ENCODE assay signal across 8 mouse cellular contexts in genomic region chr17:12205015-12205693, GRCm38 (mm10).
A peak's percentile ranks its signal among the peaks of the same experiment; 100 is the strongest.
DNase-seq lines count a peak whose midpoint lies in the region; ATAC-seq lines count a peak whose summit lies in the region.

No protein-coding gene starts in this region.

- ATAC-seq in cerebellum, adult (ENCODE audit: insufficient number of reproducible peaks, low FRiP score, low TSS enrichment), result peak; percentile 37; the same call in 1 of the 2 replicates

- DNase-seq in cerebellum, adult 18-20 months, result no peak
- DNase-seq in spleen, adult 12 weeks (ENCODE audit: low spot score), result peak; percentile 78
- no peak for DNase-seq in spleen, adult 18-20 months
- DNase-seq in liver, result peak; percentile 95
- no peak for DNase-seq in urinary bladder, postnatal 25 days (ENCODE audit: low spot score)
- no peak for DNase-seq in layer of hippocampus, postnatal 10 days (ENCODE audit: low spot score in 2 of 2)
- DNase-seq in frontal cortex, postnatal 36 days (ENCODE audit: low spot score in 2 of 2), result no peak

Comparison
In these comparisons a context has a peak if more than half of its experiments do, and no peak if none do; other contexts are left out.
1. DNase-seq: peak in spleen, adult 12 weeks (single experiment) and liver (single experiment); none in cerebellum, adult 18-20 months (0 of 2), spleen, adult 18-20 months (0 of 2), urinary bladder, postnatal 25 days (single experiment), layer of hippocampus, postnatal 10 days (0 of 2) and frontal cortex, postnatal 36 days (0 of 2).